Comparison of ENCODE assay signal across 19 mouse cellular contexts in genomic region chr14:104901072-104901471, GRCm38 (mm10).
DNase-seq lines count a peak whose midpoint lies in the region; ATAC-seq and TF ChIP-seq lines count a peak whose summit lies in the region.
"Had no signal": no experiment of that assay in that cellular context is flagged by ENCODE, and none has a peak within 500 bp of the region (broad histone marks: within the 10 kb centered on the region; RNA-seq: fewer than 3 reads in every experiment).

No protein-coding gene starts in this region.

- H3K9me3 ChIP-seq in embryonic facial prominence, embryonic 14.5 days (ENCODE audit: control insufficient read depth, low read length), result 0 out of 2 replicates have a peak, but pooled peaks cover 3% of the 10 kb centered on the region
- H3K9me3 ChIP-seq in embryonic facial prominence, embryonic 10.5 days, result peaks cover 3% of the 10 kb centered on the region; the same call in 1 of the 2 replicates
- no peaks in the 10 kb centered on the region for H3K9me3 ChIP-seq in lung, postnatal 0 days (ENCODE audit: low read length)
- no peaks in the 10 kb centered on the region for H3K9me3 ChIP-seq in liver, embryonic 13.5 days (replicated peaks)

- H3K4me3 ChIP-seq in embryonic facial prominence, embryonic 14.5 days (ENCODE audit: low read depth, low read length), result no peak overlapping the region
- H3K4me3 ChIP-seq in embryonic facial prominence, embryonic 10.5 days, result no peak overlapping the region
- no peak overlapping the region for H3K4me3 ChIP-seq in lung, postnatal 0 days (ENCODE audit: low read depth, low read length)
- H3K4me3 ChIP-seq in lung, adult 2 months (replicated peaks; ENCODE audit: extremely low read depth, low read depth, low read length), result no peak overlapping the region
- no peak overlapping the region for H3K4me3 ChIP-seq in liver, embryonic 13.5 days (replicated peaks)
- H3K4me3 ChIP-seq: forebrain, embryonic 13.5 days had no signal

- no peak overlapping the region for H3K9ac ChIP-seq in embryonic facial prominence, embryonic 14.5 days (ENCODE audit: low read depth, low read length)
- no peak overlapping the region for H3K9ac ChIP-seq in lung, postnatal 0 days (replicated peaks; ENCODE audit: low read depth)
- H3K9ac ChIP-seq in liver, embryonic 13.5 days, result no peak overlapping the region
- H3K9ac ChIP-seq: forebrain, embryonic 13.5 days had no signal

- peak; percentile 4 for DNase-seq in embryonic facial prominence, embryonic 14.5 days (ENCODE audit: low spot score)
- DNase-seq in embryonic facial prominence, embryonic 10.5 days (ENCODE audit: low spot score), result no peak
- DNase-seq in lung, postnatal 0 days (ENCODE audit: low spot score), result peak; percentile 6
- no peak for DNase-seq in lung, adult 2 months
- peak; percentile 3 for DNase-seq in liver, embryonic 13.5 days
- DNase-seq in left cerebral cortex, adult 9 months (ENCODE audit: low spot score in 2 of 2), result no peak
- no peak for DNase-seq in adrenal gland, adult 8-10 months
- DNase-seq in urinary bladder, postnatal 4 days (ENCODE audit: low spot score in 2 of 2), result no peak
- DNase-seq: cerebellum, adult 11-12 months; cerebellum, postnatal 36 days; heart, adult 11 months; heart, postnatal 4 days; kidney, adult 2 months; left cerebral cortex, postnatal 4 days; lung, postnatal 14 days; right cerebral cortex, postnatal 14 days had no signal

- H3K27me3 ChIP-seq in embryonic facial prominence, embryonic 14.5 days (replicated peaks; ENCODE audit: control insufficient read depth, insufficient read depth, low read length), result no peaks in the 10 kb centered on the region
- H3K27me3 ChIP-seq in embryonic facial prominence, embryonic 10.5 days (replicated peaks; ENCODE audit: low read depth, poor library complexity, severe bottlenecking), result no peaks in the 10 kb centered on the region
- H3K27me3 ChIP-seq in lung, postnatal 0 days (replicated peaks; ENCODE audit: insufficient read depth, low read length), result no peaks in the 10 kb centered on the region
- H3K27me3 ChIP-seq in liver, embryonic 13.5 days, result no peaks in the 10 kb centered on the region
- H3K27me3 ChIP-seq: forebrain, embryonic 13.5 days had no signal

- no peak overlapping the region for H3K27ac ChIP-seq in embryonic facial prominence, embryonic 14.5 days (replicated peaks; ENCODE audit: low read depth, low read length)
- H3K27ac ChIP-seq in embryonic facial prominence, embryonic 10.5 days (replicated peaks), result no peak overlapping the region
- no peak overlapping the region for H3K27ac ChIP-seq in lung, postnatal 0 days (ENCODE audit: low read length)
- H3K27ac ChIP-seq in liver, embryonic 13.5 days, result no peak overlapping the region
- H3K27ac ChIP-seq: forebrain, embryonic 13.5 days had no signal

- 63% methylated on average over 11 of the region's 11 CpGs for WGBS in embryonic facial prominence, embryonic 14.5 days
- WGBS in embryonic facial prominence, embryonic 10.5 days, result 84% methylated on average over 11 of the region's 11 CpGs
- 40% methylated on average over 11 of the region's 11 CpGs for WGBS in lung, postnatal 0 days
- 34% methylated on average over 11 of the region's 11 CpGs for WGBS in lung, adult 2 months
- 20% methylated on average over 11 of the region's 11 CpGs for WGBS in liver, embryonic 13.5 days (ENCODE audit: insufficient replicate concordance)

- H3K36me3 ChIP-seq in embryonic facial prominence, embryonic 14.5 days (ENCODE audit: control insufficient read depth, insufficient read depth, low read length), result no peaks in the 10 kb centered on the region
- H3K36me3 ChIP-seq in embryonic facial prominence, embryonic 10.5 days (replicated peaks), result no peaks in the 10 kb centered on the region
- H3K36me3 ChIP-seq in lung, postnatal 0 days (ENCODE audit: insufficient read depth, low read length), result no peaks in the 10 kb centered on the region
- no peaks in the 10 kb centered on the region for H3K36me3 ChIP-seq in liver, embryonic 13.5 days

- TF ChIP-seq CTCF in lung, postnatal 0 days (IDR thresholded peaks at IDR 0.05), result no peak
- TF ChIP-seq CTCF in lung, adult 2 months (IDR thresholded peaks at IDR 0.05; ENCODE audit: insufficient read depth, low read length), result no peak

- no peak for TF ChIP-seq POLR2A in lung, adult 2 months (IDR thresholded peaks at IDR 0.05; ENCODE audit: borderline replicate concordance, extremely low read depth, low read depth, low read length)

- no peak for ATAC-seq in embryonic facial prominence, embryonic 14.5 days (ENCODE audit: low read depth)
- no peak for ATAC-seq in lung, postnatal 0 days
- ATAC-seq in liver, embryonic 13.5 days (ENCODE audit: low read depth), result peak; percentile 54
- ATAC-seq: forebrain, embryonic 13.5 days; midbrain, embryonic 16.5 days; Patski had no signal

- H3K4me1 ChIP-seq in embryonic facial prominence, embryonic 14.5 days (ENCODE audit: control insufficient read depth, insufficient read depth, low read length), result no peaks in the 10 kb centered on the region
- H3K4me1 ChIP-seq in embryonic facial prominence, embryonic 10.5 days, result no peaks in the 10 kb centered on the region
- H3K4me1 ChIP-seq in lung, postnatal 0 days (ENCODE audit: insufficient read depth, low read depth, low read length), result no peaks in the 10 kb centered on the region
- no peaks in the 10 kb centered on the region for H3K4me1 ChIP-seq in lung, adult 2 months (ENCODE audit: control insufficient read depth, insufficient read depth, low read length)
- no peaks in the 10 kb centered on the region for H3K4me1 ChIP-seq in liver, embryonic 13.5 days (replicated peaks)

- TF ChIP-seq EP300 in lung, postnatal 0 days (IDR thresholded peaks at IDR 0.05), result no peak

- H3K4me2 ChIP-seq in embryonic facial prominence, embryonic 14.5 days (ENCODE audit: low read depth, low read length), result no peak overlapping the region
- peak overlapping the region; percentile 25; the same call in 1 of the 2 replicates for H3K4me2 ChIP-seq in lung, postnatal 0 days (replicated peaks; ENCODE audit: low read depth, low read length)
- no peak overlapping the region for H3K4me2 ChIP-seq in liver, embryonic 13.5 days
- H3K4me2 ChIP-seq: forebrain, embryonic 13.5 days had no signal

Comparison
In these comparisons a context has a peak if more than half of its experiments do, and no peak if none do; other contexts are left out.
1. DNase-seq: peak in embryonic facial prominence, embryonic 14.5 days (single experiment), lung, postnatal 0 days (single experiment) and liver, embryonic 13.5 days (single experiment); none in embryonic facial prominence, embryonic 10.5 days (single experiment), lung, adult 2 months (single experiment), left cerebral cortex, adult 9 months (0 of 2), adrenal gland, adult 8-10 months (single experiment) and urinary bladder, postnatal 4 days (0 of 2).